Mouse (Mus musculus) frontal cortex, adult 2 months (tissue): ENCODE measurements around the gene Aldh16a1. TPM values are rescaled to one million over a fixed set of nuclear protein-coding genes. Genes with fewer than 3 reads are reported as not detected.
"Not testable (repeated sequence)": the region's sequence is repeated elsewhere in the genome, so short reads cannot be mapped to it uniquely, and the experiment has no call there.

Experiments used
- DNase-seq, 2 experiments: peaks; one replicate each; pipeline ENCODE4 v3.0.0; 2022; ENCODE audit warnings: low spot score in 1 of 2; ENCODE audit errors: extremely low spot score in 1 of 2
- polyA plus RNA-seq: library from polyadenylated mRNA; depleted of rRNA; stranded (reverse); fragments of >200 nt; gene quantifications from 2 replicates; pipeline ENCODE4 v1.2.3, GENCODE M21; 2012

Gene Aldh16a1
- polyA plus RNA-seq, 1 experiment: 10.8 TPM

GRCm38 (mm10) chr7:45180896-45181477, 26.6 kb upstream of the Aldh16a1 start, which contains the start of gene Pth2:
Gene Pth2, plus strand, starts transcription at chr7:45180995.
- no peak for DNase-seq

GRCm38 (mm10) chr7:45179469-45179868, 25.1 kb upstream of the Aldh16a1 start, which contains the start of gene Gfy:
Gene Gfy, minus strand, starts transcription at chr7:45179569.
- no peak for DNase-seq

GRCm38 (mm10) chr7:45178550-45178949, 24.2 kb upstream of the Aldh16a1 start:
- no peak for DNase-seq

- DNase-seq: no peak
Measured at GRCm38 (mm10) chr7:45176356-45176755, 22.0 kb upstream of the Aldh16a1 start.

- DNase-seq: no peak
Measured at GRCm38 (mm10) chr7:45175929-45176328, 21.5 kb upstream of the Aldh16a1 start.

- no peak for DNase-seq
Measured at GRCm38 (mm10) chr7:45175398-45175797, 21.0 kb upstream of the Aldh16a1 start.

- no peak for DNase-seq
Measured at GRCm38 (mm10) chr7:45174567-45175280, 20.3 kb upstream of the Aldh16a1 start.

- not testable (repeated sequence) for DNase-seq
Measured at GRCm38 (mm10) chr7:45173772-45174171, 19.4 kb upstream of the Aldh16a1 start.

- no peak for DNase-seq
Measured at GRCm38 (mm10) chr7:45172974-45173373, 18.6 kb upstream of the Aldh16a1 start.

GRCm38 (mm10) chr7:45169495-45169894, 15.1 kb upstream of the Aldh16a1 start:
- peak in 1 of 2 experiments; percentile 74 for DNase-seq

- DNase-seq: no peak
Measured at GRCm38 (mm10) chr7:45168656-45169055, 14.3 kb upstream of the Aldh16a1 start.

GRCm38 (mm10) chr7:45167761-45168445, 13.5 kb upstream of the Aldh16a1 start:
- peak in 1 of 2 experiments; percentile 73 for DNase-seq

- DNase-seq: peak in 1 of 2 experiments; percentile 60
Measured at GRCm38 (mm10) chr7:45166950-45167401, 12.6 kb upstream of the Aldh16a1 start.

GRCm38 (mm10) chr7:45165701-45166100, 11.3 kb upstream of the Aldh16a1 start:
- DNase-seq: no peak

GRCm38 (mm10) chr7:45164833-45165232, 10.4 kb upstream of the Aldh16a1 start:
- no peak for DNase-seq

GRCm38 (mm10) chr7:45163735-45164490, 9.5 kb upstream of the Aldh16a1 start, which contains the start of gene Slc17a7:
Gene Slc17a7, plus strand, starts transcription at chr7:45163949.
- DNase-seq: peak in 1 of 2 experiments; percentile 66

- no peak for DNase-seq
Measured at GRCm38 (mm10) chr7:45162996-45163615, 8.7 kb upstream of the Aldh16a1 start.

- DNase-seq: peak in 1 of 2 experiments; percentile 41
Measured at GRCm38 (mm10) chr7:45162551-45162950, 8.2 kb upstream of the Aldh16a1 start.

GRCm38 (mm10) chr7:45161612-45162473, 7.5 kb upstream of the Aldh16a1 start:
- DNase-seq: peak; percentile 93 to 95
